Mouse (Mus musculus): ENCODE measurements at regions not wholly inside any gene's neighbourhood (a gene's known extent, or its start where the extent isn't known, plus 50 kb on each side); places are given as distances from the start of the nearest gene placed in this dataset.
"Not testable (repeated sequence)": the region's sequence is repeated elsewhere in the genome, so short reads cannot be mapped to it uniquely, and the experiment has no call there.

GRCm38 (mm10) chr11:41728839-41729238, 271.8 kb downstream of the Gabrg2 start:
- H3K9me3 ChIP-seq: no peaks in the 10 kb centered on the region
- no peaks in the 10 kb centered on the region for H3K36me3 ChIP-seq
- H3K27ac ChIP-seq (replicated peaks): no peak overlapping the region
- no peaks in the 10 kb centered on the region for H3K27me3 ChIP-seq
- no peak for ATAC-seq (replicated peaks)
- no peak overlapping the region for H3K4me2 ChIP-seq (replicated peaks)
- WGBS: 91% methylated on average over 2 of the region's 2 CpGs
- no peak overlapping the region for H3K4me3 ChIP-seq
- H3K4me1 ChIP-seq: no peaks in the 10 kb centered on the region
- no peak overlapping the region for H3K9ac ChIP-seq (replicated peaks)

- no peaks in the 10 kb centered on the region for H3K36me3 ChIP-seq
- no peaks in the 10 kb centered on the region for H3K4me1 ChIP-seq
- no peak for ATAC-seq (replicated peaks)
- H3K4me3 ChIP-seq: no peak overlapping the region
- H3K4me2 ChIP-seq (replicated peaks): no peak overlapping the region
- no peak overlapping the region for H3K27ac ChIP-seq (replicated peaks)
- no peaks in the 10 kb centered on the region for H3K9me3 ChIP-seq
- H3K27me3 ChIP-seq: no peaks in the 10 kb centered on the region
- H3K9ac ChIP-seq (replicated peaks): no peak overlapping the region
- WGBS: 86% methylated on average over 1 of the region's 1 CpGs
Measured at GRCm38 (mm10) chr11:41716616-41717015, 284.0 kb downstream of the Gabrg2 start.

GRCm38 (mm10) chr11:41690682-41691081, 310.0 kb downstream of the Gabrg2 start:
- H3K4me2 ChIP-seq (replicated peaks): no peak overlapping the region
- WGBS: 62% methylated on average over 3 of the region's 3 CpGs

GRCm38 (mm10) chr11:41682991-41683390, 317.7 kb downstream of the Gabrg2 start:
- H3K4me1 ChIP-seq: no peaks in the 10 kb centered on the region
- no peaks in the 10 kb centered on the region for H3K36me3 ChIP-seq
- no peak for ATAC-seq (replicated peaks)
- no peak overlapping the region for H3K27ac ChIP-seq (replicated peaks)
- H3K9ac ChIP-seq (replicated peaks): no peak overlapping the region
- H3K4me3 ChIP-seq: no peak overlapping the region
- WGBS: 12% methylated on average over 1 of the region's 1 CpGs
- H3K27me3 ChIP-seq: no peaks in the 10 kb centered on the region
- H3K9me3 ChIP-seq: no peaks in the 10 kb centered on the region
- H3K4me2 ChIP-seq (replicated peaks): no peak overlapping the region

More at GRCm38 (mm10) chr11:41690682-41691081, 310.0 kb downstream of the Gabrg2 start:
- no peak overlapping the region for H3K27ac ChIP-seq (replicated peaks)
- H3K27me3 ChIP-seq: no peaks in the 10 kb centered on the region
- no peak overlapping the region for H3K9ac ChIP-seq (replicated peaks)
- H3K9me3 ChIP-seq: no peaks in the 10 kb centered on the region
- no peak for ATAC-seq (replicated peaks)
- H3K4me1 ChIP-seq: no peaks in the 10 kb centered on the region
- no peak overlapping the region for H3K4me3 ChIP-seq
- H3K36me3 ChIP-seq: no peaks in the 10 kb centered on the region

GRCm38 (mm10) chr11:41652566-41652965, 348.1 kb downstream of the Gabrg2 start:
- WGBS: 82% methylated on average over 1 of the region's 1 CpGs
- Histone ChIP-seq H3K4me3 (no peak overlapping the region), H3K36me3 (no peaks in the 10 kb centered on the region), H3K27me3 (no peaks in the 10 kb centered on the region), H3K9me3 (no peaks in the 10 kb centered on the region), H3K4me2 (replicated peaks) (no peak overlapping the region), H3K27ac (replicated peaks) (no peak overlapping the region), H3K9ac (replicated peaks) (no peak overlapping the region), H3K4me1 (no peaks in the 10 kb centered on the region)
- no peak for ATAC-seq (replicated peaks)

- no peak for ATAC-seq (replicated peaks)
- Histone ChIP-seq H3K4me1 (no peaks in the 10 kb centered on the region), H3K9me3 (no peaks in the 10 kb centered on the region), H3K27me3 (no peaks in the 10 kb centered on the region), H3K27ac (replicated peaks) (no peak overlapping the region), H3K4me2 (replicated peaks) (no peak overlapping the region), H3K4me3 (no peak overlapping the region), H3K9ac (replicated peaks) (no peak overlapping the region), H3K36me3 (no peaks in the 10 kb centered on the region)
- 41% methylated on average over 4 of the region's 4 CpGs for WGBS
Measured at GRCm38 (mm10) chr11:41645502-41645891, 355.2 kb downstream of the Gabrg2 start.

- ATAC-seq (replicated peaks): peak; percentile 63; the same call in 1 of the 2 replicates
- H3K27me3 ChIP-seq: no peaks in the 10 kb centered on the region
- H3K4me3 ChIP-seq: no peak overlapping the region
- WGBS: 40% methylated on average over 7 of the region's 7 CpGs
- H3K9me3 ChIP-seq: no peaks in the 10 kb centered on the region
- H3K4me2 ChIP-seq (replicated peaks): no peak overlapping the region
- no peak overlapping the region for H3K27ac ChIP-seq (replicated peaks)
- H3K36me3 ChIP-seq: no peaks in the 10 kb centered on the region
- H3K9ac ChIP-seq (replicated peaks): no peak overlapping the region
- no peaks in the 10 kb centered on the region for H3K4me1 ChIP-seq
Measured at GRCm38 (mm10) chr11:41644725-41645501, 355.7 kb downstream of the Gabrg2 start.

GRCm38 (mm10) chr11:41644083-41644482, 356.6 kb downstream of the Gabrg2 start:
- H3K36me3 ChIP-seq: no peaks in the 10 kb centered on the region
- H3K4me3 ChIP-seq: no peak overlapping the region
- H3K27ac ChIP-seq (replicated peaks): no peak overlapping the region
- no peak overlapping the region for H3K4me2 ChIP-seq (replicated peaks)
- H3K9ac ChIP-seq (replicated peaks): no peak overlapping the region
- H3K4me1 ChIP-seq: no peaks in the 10 kb centered on the region
- 57% methylated on average over 3 of the region's 3 CpGs for WGBS
- H3K9me3 ChIP-seq: no peaks in the 10 kb centered on the region
- no peaks in the 10 kb centered on the region for H3K27me3 ChIP-seq
- no peak for ATAC-seq (replicated peaks)

GRCm38 (mm10) chr11:41599006-41599405, 401.7 kb downstream of the Gabrg2 start:
- no peak overlapping the region for H3K27ac ChIP-seq (replicated peaks)
- no peak overlapping the region for H3K4me3 ChIP-seq
- H3K9me3 ChIP-seq: no peaks in the 10 kb centered on the region
- no peak for ATAC-seq (replicated peaks)
- 87% methylated on average over 1 of the region's 1 CpGs for WGBS
- H3K36me3 ChIP-seq: no peaks in the 10 kb centered on the region
- H3K4me1 ChIP-seq: no peaks in the 10 kb centered on the region
- no peak overlapping the region for H3K9ac ChIP-seq (replicated peaks)
- no peaks in the 10 kb centered on the region for H3K27me3 ChIP-seq
- H3K4me2 ChIP-seq (replicated peaks): no peak overlapping the region

- no peaks in the 10 kb centered on the region for H3K36me3 ChIP-seq
- H3K27me3 ChIP-seq: no peaks in the 10 kb centered on the region
- ATAC-seq (replicated peaks): no peak
- H3K4me2 ChIP-seq (replicated peaks): no peak overlapping the region
- no peak overlapping the region for H3K27ac ChIP-seq (replicated peaks)
- H3K4me3 ChIP-seq: no peak overlapping the region
- H3K4me1 ChIP-seq: no peaks in the 10 kb centered on the region
- H3K9ac ChIP-seq (replicated peaks): no peak overlapping the region
- no peaks in the 10 kb centered on the region for H3K9me3 ChIP-seq
- 65% methylated on average over 6 of the region's 6 CpGs for WGBS
Measured at GRCm38 (mm10) chr11:41598431-41598830, 402.2 kb downstream of the Gabrg2 start.

- H3K9ac ChIP-seq (replicated peaks); ATAC-seq (replicated peaks); H3K27ac ChIP-seq (replicated peaks); H3K9me3 ChIP-seq; H3K4me3 ChIP-seq; H3K36me3 ChIP-seq; H3K4me1 ChIP-seq; H3K4me2 ChIP-seq (replicated peaks); H3K27me3 ChIP-seq: not testable (repeated sequence)
- 79% methylated on average over 4 of the region's 4 CpGs for WGBS
Measured at GRCm38 (mm10) chr11:41591426-41591825, 409.2 kb downstream of the Gabrg2 start.

All from forebrain, embryonic 15.5 days (tissue).